22 mouse cellular contexts compared by ENCODE assay signal in genomic region chr6:52531366-52532143, GRCm38 (mm10).
DNase-seq lines count a peak whose midpoint lies in the region; ATAC-seq and TF ChIP-seq lines count a peak whose summit lies in the region.
"Had no signal": no experiment of that assay in that cellular context is flagged by ENCODE, and none has a peak within 500 bp of the region (broad histone marks: within the 10 kb centered on the region; RNA-seq: fewer than 3 reads in every experiment).

No protein-coding gene starts in this region.

- peak; percentile 58; the same call in 1 of the 2 replicates for ATAC-seq in heart, postnatal 0 days (ENCODE audit: insufficient read depth, low read depth)
- ATAC-seq: forebrain, postnatal 0 days had no signal

- WGBS in heart, postnatal 0 days, result 46% methylated on average over 19 of the region's 19 CpGs

- TF ChIP-seq EP300 in heart, postnatal 0 days (IDR thresholded peaks at IDR 0.05; ENCODE audit: low read depth), result no peak

- H3K27ac ChIP-seq in gastrocnemius, adult 2 months, result peak overlapping the region; percentile 90
- no peak overlapping the region for H3K27ac ChIP-seq in heart, postnatal 0 days (ENCODE audit: low read depth)
- H3K27ac ChIP-seq: embryonic facial prominence, embryonic 15.5 days; hindbrain, embryonic 12.5 days; limb, embryonic 10.5 days; neural tube, embryonic 15.5 days; stomach, postnatal 0 days had no signal

- no peak overlapping the region for H3K9ac ChIP-seq in heart, postnatal 0 days (replicated peaks; ENCODE audit: low read depth, low read length)
- H3K9ac ChIP-seq: embryonic facial prominence, embryonic 15.5 days; forebrain, postnatal 0 days; hindbrain, embryonic 12.5 days; lung, embryonic 14.5 days; neural tube, embryonic 15.5 days had no signal

- no peak for TF ChIP-seq CTCF in gastrocnemius, adult 2 months (IDR thresholded peaks at IDR 0.05)
- TF ChIP-seq CTCF in heart, postnatal 0 days (IDR thresholded peaks at IDR 0.05; ENCODE audit: low read depth), result no peak

- intact Hi-C loops in gastrocnemius, adult 2 months (cut with DNase I), result loop anchor here (10.0 kb wide), 1 partner anchor 97 kb away; no protein-coding TSS in a partner anchor
- intact Hi-C loops in gastrocnemius, postnatal 36 days (cut with DNase I), result no loop called here
- intact Hi-C loops in heart, postnatal 14 days (cut with DNase I), result loop anchor here (2.0 kb wide), 1 partner anchor 39 kb away; no protein-coding TSS in a partner anchor

- 0 out of 2 replicates have a peak, but pooled peaks cover 2% of the 10 kb centered on the region for H3K9me3 ChIP-seq in heart, postnatal 0 days (replicated peaks; ENCODE audit: control insufficient read depth, low read length)
- H3K9me3 ChIP-seq: embryonic facial prominence, embryonic 15.5 days; hindbrain, embryonic 12.5 days; limb, embryonic 10.5 days; neural tube, embryonic 15.5 days had no signal

- no peaks in the 10 kb centered on the region; the same call in 1 of the 2 replicates for H3K36me3 ChIP-seq in heart, postnatal 0 days (replicated peaks; ENCODE audit: control insufficient read depth, insufficient read depth, low read length)
- H3K36me3 ChIP-seq: hindbrain, embryonic 12.5 days; neural tube, embryonic 15.5 days had no signal

- peak overlapping the region; percentile 37 for H3K4me3 ChIP-seq in gastrocnemius, adult 2 months
- no peak overlapping the region for H3K4me3 ChIP-seq in heart, postnatal 0 days (ENCODE audit: low read depth, low read length)
- H3K4me3 ChIP-seq: embryonic facial prominence, embryonic 15.5 days; hindbrain, embryonic 12.5 days; limb, embryonic 10.5 days; megakaryocyte, embryonic 14.5 days; neural tube, embryonic 15.5 days had no signal

- no peaks in the 10 kb centered on the region for H3K27me3 ChIP-seq in heart, postnatal 0 days (ENCODE audit: control insufficient read depth, insufficient read depth, low read length)
- H3K27me3 ChIP-seq: embryonic facial prominence, embryonic 15.5 days; hindbrain, embryonic 12.5 days; megakaryocyte, embryonic 14.5 days; neural tube, embryonic 15.5 days had no signal

- DNase-seq in gastrocnemius, adult 2 months, result peak; percentile 74
- DNase-seq in gastrocnemius, postnatal 36 days, result no peak
- peak; percentile 47 for DNase-seq in heart, postnatal 0 days (ENCODE audit: low spot score)
- no peak for DNase-seq in heart, postnatal 14 days
- peak; percentile 20 for DNase-seq in right cerebral cortex, postnatal 25 days
- no peak for DNase-seq in right cerebral cortex, postnatal 4 days
- no peak for DNase-seq in thymus, postnatal 25 days
- DNase-seq: adrenal gland, postnatal 25 days; B cell, adult 2 months; forebrain, postnatal 0 days; heart, adult 11 months; kidney, adult 2 months; kidney, postnatal 10 days; layer of hippocampus, postnatal 36 days; lung, embryonic 14.5 days; midbrain, embryonic 14.5 days had no signal

- H3K4me2 ChIP-seq in heart, postnatal 0 days (ENCODE audit: low read depth, low read length), result peak overlapping the region; percentile 14; the same call in 1 of the 2 replicates
- H3K4me2 ChIP-seq: embryonic facial prominence, embryonic 15.5 days; hindbrain, embryonic 12.5 days; lung, embryonic 14.5 days; neural tube, embryonic 15.5 days had no signal

- H3K4me1 ChIP-seq in heart, postnatal 0 days (ENCODE audit: control insufficient read depth, insufficient read depth), result peaks cover 3% of the 10 kb centered on the region; the same call in 1 of the 2 replicates
- H3K4me1 ChIP-seq: embryonic facial prominence, embryonic 15.5 days; hindbrain, embryonic 12.5 days; neural tube, embryonic 15.5 days had no signal

Comparison
In these comparisons a context has a peak if more than half of its experiments do, and no peak if none do; other contexts are left out.
1. DNase-seq: peak in gastrocnemius, adult 2 months (single experiment), heart, postnatal 0 days (single experiment) and right cerebral cortex, postnatal 25 days (single experiment); none in gastrocnemius, postnatal 36 days (0 of 2), heart, postnatal 14 days (0 of 2), right cerebral cortex, postnatal 4 days (single experiment) and thymus, postnatal 25 days (single experiment).